Mouse (Mus musculus): ENCODE data around the gene Swsap1.

The Swsap1 gene

GRCm38 (mm10) chr9:21962416-21963059 is 7.0 kb downstream of the Swsap1 start:
- peak; percentile 80 for DNase-seq (ENCODE audit: low read depth, low spot score)

DNA sequence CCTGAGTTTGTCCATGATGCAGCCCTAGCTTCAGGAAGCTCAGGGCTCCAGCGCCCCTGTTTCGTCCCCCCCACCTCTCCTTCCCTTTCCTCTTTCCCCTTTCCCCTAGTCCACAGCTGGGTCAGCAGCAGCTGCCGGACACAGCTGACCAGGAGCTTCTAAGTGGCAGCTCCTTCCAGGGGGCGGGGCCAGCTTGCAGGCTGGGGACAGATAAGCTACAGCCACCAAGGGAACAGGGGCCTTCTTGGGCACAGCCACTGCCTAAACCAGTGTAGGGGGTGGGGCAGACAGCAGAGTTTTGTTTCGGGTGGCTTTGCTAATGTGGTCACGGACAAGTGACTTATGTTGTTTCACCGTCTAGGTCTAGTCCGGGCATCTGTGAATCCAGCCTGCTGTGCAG is 7.9 kb downstream of the Swsap1 start, which contains the start of gene Epor:
Gene Epor, minus strand, starts transcription at position 90 of the 400 bp plus-strand sequence.
- DNase-seq (ENCODE audit: low read depth, low spot score): no peak

DNA sequence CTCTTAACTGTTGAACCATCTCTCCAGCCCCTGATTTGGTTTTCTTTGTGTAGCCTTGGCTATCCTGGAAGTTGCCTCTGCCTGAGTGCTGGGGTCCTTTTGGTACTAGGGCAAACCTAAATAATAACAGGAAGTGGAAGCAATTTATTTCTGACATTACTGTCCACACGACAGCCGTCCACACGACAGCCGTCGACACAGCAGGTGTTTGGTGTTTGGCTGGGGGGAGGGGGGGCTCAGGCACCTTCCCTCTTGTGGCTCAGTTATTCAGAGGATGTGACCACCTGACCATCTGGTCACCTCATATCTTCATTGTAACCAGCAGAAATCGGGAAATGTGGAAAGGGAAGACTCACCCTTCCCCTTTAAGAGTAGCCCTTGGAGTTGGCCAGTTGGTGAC is 13.3 kb downstream of the Swsap1 start:
- no peak for DNase-seq (ENCODE audit: low read depth, low spot score)

DNA sequence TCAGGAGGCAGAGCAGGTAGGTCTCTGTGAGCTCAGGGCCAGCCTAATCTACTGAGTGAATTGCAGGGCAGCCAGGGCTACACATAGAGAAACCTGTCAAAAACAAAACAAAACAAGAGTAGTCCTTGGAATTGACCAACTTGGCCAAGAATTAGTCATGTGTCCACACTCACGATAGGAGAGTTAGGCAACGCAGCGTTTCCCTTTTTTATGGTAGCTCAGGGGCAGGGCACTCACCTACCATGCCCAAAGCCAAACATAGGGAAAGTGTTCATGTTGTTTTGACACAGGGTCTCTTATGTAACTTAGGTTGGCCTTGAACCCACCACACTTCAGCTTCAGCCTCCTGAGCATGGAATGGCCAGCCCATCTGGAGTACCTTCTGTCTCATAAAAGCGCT is 13.7 kb downstream of the Swsap1 start:
- DNase-seq (ENCODE audit: low read depth, low spot score): no peak

GRCm38 (mm10) chr9:21976626-21977175 is 21.1 kb downstream of the Swsap1 start:
- no peak for DNase-seq (ENCODE audit: low read depth, low spot score)

GRCm38 (mm10) chr9:21977331-21977730 is 21.8 kb downstream of the Swsap1 start:
- no peak for DNase-seq (ENCODE audit: low read depth, low spot score)

DNA sequence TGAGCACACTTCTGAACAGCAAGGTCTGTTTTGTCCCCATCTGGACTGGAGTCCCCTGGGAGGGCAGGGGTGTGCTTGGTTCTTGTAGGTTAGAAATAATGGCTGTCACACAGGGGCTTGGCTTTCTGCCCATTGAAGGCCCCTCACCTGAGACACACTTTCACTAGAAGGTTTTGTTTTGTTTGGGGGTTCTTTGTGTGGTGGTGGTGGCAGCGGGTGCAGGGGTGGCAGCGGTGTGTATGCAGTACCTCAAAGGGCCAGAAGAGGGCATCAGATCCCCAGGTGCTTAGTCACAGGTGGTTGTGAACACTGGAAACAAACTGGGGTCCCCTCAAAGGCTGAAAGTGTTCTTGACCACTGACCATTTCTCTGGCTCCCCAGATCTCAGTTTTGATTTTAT is 22.4 kb downstream of the Swsap1 start:
- peak; percentile 49 for DNase-seq (ENCODE audit: low read depth, low spot score)

- peak; percentile 67 for DNase-seq (ENCODE audit: low read depth, low spot score)
These were observed 23.0 kb downstream of the Swsap1 start for GRCm38 (mm10) chr9:21978398-21979128.

DNA sequence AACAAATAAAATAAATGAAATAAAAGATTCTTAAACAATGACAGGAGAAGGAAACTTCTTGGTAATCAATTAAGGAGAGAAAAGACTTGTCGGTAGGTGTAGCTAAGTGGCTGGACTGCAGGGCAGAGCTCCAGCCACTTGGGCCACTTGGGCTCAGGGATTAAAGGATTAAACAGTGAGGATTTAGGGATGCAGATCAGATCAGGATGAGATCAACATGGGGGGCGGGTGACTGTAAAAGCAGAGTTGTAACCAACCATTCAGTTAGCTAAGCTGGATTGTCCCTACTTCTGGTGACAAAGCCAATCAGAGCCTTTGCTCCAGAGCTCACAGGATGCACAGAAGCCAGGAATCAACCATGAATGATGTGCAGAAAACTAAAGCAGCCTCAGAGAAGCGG is 28.4 kb downstream of the Swsap1 start:
- no peak for DNase-seq (ENCODE audit: low read depth, low spot score)

DNA sequence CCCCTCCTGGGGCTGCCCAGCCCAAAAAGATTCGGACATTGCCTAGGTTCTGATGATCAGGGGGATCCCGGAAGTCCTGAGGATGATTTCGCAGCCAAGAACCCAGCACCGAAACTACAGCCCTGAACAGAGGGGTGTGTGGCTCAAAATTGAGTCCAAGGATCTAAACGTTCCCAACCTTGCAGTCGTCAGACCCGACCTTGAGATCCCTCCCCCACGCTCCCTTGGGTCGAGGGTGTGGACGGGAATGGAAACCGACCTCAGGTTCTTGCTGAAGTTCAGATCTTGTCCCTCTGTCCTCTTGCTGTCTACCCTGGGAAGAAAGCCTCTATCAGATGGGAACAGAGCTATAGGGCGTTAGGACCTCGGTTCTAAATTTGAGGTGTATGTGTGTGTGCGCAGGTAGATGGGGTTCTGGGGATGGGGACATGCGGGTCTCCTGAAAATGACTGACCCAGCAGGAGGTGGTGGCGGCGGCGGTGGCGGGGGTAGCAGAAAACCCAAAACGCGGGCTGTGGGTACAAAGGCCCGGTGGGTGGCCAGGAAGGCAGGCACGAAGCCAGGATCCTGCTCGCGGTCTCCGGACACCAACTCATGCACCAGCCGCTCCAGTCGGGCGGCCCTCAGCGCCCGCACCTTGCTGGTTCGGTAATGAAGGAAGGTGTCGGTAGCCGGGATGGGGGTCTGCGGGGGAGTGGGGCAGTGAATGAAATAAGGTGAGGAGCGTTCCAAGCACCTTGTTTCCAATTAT is 32.2 kb downstream of the Swsap1 start:
- peak; percentile 45 for DNase-seq (ENCODE audit: low read depth, low spot score)

- no peak for DNase-seq (ENCODE audit: low read depth, low spot score)
These were observed 33.0 kb downstream of the Swsap1 start for GRCm38 (mm10) chr9:21988421-21989101.

GRCm38 (mm10) chr9:21989230-21990110 is 33.9 kb downstream of the Swsap1 start, which contains the start of gene Rgl3:
TSS of gene Rgl3 (minus strand) at chr9:21989446.
- no peak for DNase-seq (ENCODE audit: low read depth, low spot score)

GRCm38 (mm10) chr9:21992227-21992626 is 36.7 kb downstream of the Swsap1 start:
- no peak for DNase-seq (ENCODE audit: low read depth, low spot score)

- no peak for DNase-seq (ENCODE audit: low read depth, low spot score)
These were observed 40.8 kb downstream of the Swsap1 start for GRCm38 (mm10) chr9:21996178-21996867.

- DNase-seq (ENCODE audit: low read depth, low spot score): no peak
These were observed 44.7 kb downstream of the Swsap1 start for GRCm38 (mm10) chr9:22000296-22000695.

GRCm38 (mm10) chr9:22001633-22002032 is 46.1 kb downstream of the Swsap1 start:
- DNase-seq (ENCODE audit: low read depth, low spot score): no peak

- DNase-seq (ENCODE audit: low read depth, low spot score): peak; percentile 100
These were observed 46.9 kb downstream of the Swsap1 start, which contains the start of the genes Ccdc151 and Prkcsh for GRCm38 (mm10) chr9:22002194-22003162. TSS of gene Ccdc151 (minus strand) at chr9:22002634. TSS of gene Prkcsh (plus strand) at chr9:22002806.

GRCm38 (mm10) chr9:22003163-22003554 is 47.6 kb downstream of the Swsap1 start:
- peak; percentile 55 for DNase-seq (ENCODE audit: low read depth, low spot score)

GRCm38 (mm10) chr9:22004546-22004945 is 49.0 kb downstream of the Swsap1 start:
- no peak for DNase-seq (ENCODE audit: low read depth, low spot score)

Measured in ES-CJ7 (cell line).